Mouse (Mus musculus): ENCODE results near the gene Smyd3.

Smyd3 gene

DNA sequence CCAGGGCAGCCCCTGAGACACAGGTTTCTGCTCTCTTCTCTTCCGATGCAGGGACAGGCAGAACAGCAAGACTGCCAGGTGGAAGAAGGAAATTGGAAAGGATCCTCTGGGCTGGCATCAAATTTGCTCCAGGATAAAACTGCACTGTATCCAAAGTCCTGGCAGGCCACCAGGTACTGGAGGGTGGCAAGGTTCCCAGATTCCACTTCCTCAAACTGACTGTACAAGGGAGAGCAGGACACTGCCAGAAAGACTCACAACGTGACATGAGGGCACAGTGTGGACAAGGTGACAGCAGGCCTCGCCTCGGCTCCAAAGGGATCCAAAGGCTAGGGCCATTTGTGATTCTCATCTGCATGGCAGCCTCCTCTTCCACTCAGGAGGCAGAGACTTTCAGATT, 505.6 kb downstream of the Smyd3 start:
- peak; percentile 66 for DNase-seq (ENCODE audit: low spot score)

DNA sequence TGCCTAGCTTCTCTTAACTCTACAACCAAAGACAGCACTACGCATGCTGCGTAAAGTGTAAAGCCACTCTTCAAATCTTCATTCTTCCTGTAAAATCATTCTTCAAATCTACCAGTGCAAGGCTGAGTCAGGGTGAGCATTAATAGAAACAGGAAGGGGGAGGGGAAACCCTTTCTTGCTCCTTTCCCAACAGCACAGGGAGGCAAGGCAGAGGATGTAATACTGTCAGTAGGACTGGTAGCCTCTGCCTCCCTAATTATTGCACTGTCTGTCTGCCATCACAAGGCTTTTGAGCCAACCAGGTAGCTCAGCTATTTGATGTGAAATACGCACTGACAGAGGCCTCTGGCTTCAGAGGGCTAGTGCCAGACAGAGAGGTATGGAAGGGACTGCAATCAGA, 507.1 kb downstream of the Smyd3 start:
- DNase-seq (ENCODE audit: low spot score), result no peak

DNA sequence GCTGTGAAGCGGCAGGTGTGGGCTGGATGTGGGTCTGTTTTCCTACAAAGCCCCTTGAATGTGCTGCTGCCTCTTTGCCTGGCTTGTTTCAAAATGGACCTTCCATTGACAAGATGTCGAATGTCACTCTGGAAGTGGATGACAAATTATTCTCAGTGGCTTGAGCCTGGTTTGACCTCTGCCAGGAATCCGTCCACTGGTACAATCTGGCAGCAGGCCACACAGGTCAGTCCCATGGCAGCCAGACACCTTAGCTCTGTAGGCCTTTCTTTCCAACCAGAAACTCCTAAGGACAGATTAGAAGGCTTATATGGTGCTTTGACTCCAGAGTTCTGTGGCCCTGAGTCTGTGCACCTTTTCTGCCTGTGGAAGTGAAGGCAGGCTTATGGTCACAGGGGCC, 507.9 kb downstream of the Smyd3 start:
- no peak for DNase-seq (ENCODE audit: low spot score)

GRCm38 (mm10) chr1:179004133-179004866, 513.5 kb downstream of the Smyd3 start:
- DNase-seq (ENCODE audit: low spot score), result no peak

DNA sequence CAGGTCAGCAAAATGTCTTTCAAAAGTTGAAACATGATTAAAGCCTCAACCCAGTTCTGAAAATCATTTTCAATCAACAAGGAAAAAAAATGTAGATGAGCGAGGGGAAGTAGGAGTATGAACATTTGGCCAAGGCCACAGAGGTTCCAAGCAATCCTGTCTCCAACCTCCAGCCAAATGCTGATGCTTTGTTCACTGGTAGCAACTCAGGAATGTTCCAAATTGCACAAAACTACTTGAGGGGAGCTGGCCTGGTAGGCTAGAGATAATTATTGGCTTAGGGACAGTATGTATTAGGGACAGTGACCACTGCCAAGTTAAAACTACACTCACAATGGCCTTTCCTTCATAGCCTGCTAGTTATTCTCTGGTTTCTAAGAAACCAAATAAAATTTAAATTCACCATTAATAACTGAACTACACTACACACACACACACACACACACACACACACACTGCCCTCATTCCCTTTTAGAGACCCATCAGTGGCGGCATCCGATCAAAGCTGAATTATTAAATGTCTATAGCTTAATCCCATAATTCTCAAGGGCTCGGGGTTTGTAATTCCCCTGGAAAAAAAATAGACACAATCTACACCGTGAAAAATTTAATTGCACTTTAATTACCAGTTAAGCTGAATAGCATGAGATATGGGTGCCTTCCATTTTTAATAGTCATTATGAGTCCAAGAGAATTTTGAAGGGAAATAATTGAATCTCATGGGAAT, 514.3 kb downstream of the Smyd3 start:
- DNase-seq (ENCODE audit: low spot score), result no peak

DNA sequence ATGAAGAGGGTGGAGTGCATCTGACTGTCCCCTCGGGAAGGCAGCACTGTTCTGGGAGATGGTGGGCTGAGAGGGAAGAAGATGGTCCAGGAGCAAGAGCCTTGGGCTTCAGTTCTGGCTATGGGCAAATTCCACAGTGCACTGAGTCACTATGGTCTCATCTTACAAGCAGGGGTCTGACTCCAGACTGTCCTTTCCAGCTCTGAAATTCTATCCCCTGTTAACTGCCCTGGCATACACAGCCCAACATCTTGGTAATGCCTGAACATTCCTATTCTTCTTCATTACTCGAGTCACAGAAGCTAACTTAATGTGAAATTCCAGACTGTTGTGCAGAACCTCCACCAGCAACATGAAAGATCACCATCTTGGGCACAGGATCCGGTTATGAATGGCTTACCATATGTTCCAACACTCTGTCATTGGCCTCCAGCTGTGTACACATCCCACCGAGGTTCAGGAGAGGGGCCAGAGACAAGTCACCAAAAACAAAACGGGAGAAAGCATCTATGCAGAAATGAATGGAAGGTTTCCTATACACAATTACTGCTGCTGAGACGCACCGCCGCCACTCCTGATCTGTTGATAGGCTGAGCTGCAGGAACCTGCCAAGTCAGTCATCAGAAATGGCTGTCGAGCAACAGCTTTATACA, 517.8 kb downstream of the Smyd3 start:
- no peak for DNase-seq (ENCODE audit: low spot score)

- no peak for DNase-seq (ENCODE audit: low spot score)
Measured at GRCm38 (mm10) chr1:178997870-178998269, 520.0 kb downstream of the Smyd3 start.

GRCm38 (mm10) chr1:178994263-178994662, 523.6 kb downstream of the Smyd3 start:
- DNase-seq (ENCODE audit: low spot score), result no peak

GRCm38 (mm10) chr1:178992503-178992902, 525.3 kb downstream of the Smyd3 start:
- no peak for DNase-seq (ENCODE audit: low spot score)

DNA sequence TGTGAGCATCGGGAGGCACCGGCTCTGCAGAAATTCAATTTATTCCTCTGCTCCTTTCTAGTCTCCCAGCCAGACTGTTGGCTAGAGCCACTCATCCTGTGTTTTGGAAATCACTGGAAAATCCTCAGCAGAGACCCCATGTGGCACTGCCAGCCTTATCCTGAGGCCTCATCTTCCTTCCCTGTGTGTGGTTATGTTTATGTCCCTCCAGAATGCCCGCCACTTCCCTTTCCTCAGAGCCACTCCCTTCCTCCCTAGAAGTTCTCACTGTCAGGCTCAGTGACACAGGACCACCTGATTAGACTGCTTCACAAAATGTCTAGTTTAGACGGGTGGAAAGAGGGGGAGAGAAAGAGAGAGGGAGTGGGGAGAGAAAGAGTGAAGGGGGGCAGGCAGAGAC, 526.4 kb downstream of the Smyd3 start:
- DNase-seq (ENCODE audit: low spot score), result no peak

GRCm38 (mm10) chr1:178991045-178991444, 526.8 kb downstream of the Smyd3 start:
- DNase-seq (ENCODE audit: low spot score), result no peak

GRCm38 (mm10) chr1:178989485-178989884, 528.4 kb downstream of the Smyd3 start:
- DNase-seq (ENCODE audit: low spot score), result no peak

DNA sequence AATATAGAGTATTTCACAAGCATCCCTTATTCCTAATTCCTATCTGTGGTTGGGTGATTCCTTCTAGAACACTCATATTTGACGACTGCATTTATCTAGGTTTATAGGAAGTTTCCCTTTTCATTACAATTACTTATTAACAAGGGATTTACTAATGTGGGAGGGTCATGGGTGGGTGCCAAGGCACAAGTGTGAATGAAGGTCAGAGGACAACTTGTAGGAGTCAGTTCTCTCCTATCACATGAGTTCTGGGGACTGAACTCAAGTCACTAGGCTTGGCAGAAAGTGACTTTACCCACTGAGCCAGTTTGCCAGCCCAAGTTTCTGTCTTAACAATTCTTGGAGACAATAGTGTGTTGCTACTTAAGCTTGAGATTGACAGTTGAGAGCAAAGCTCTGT, 529.7 kb downstream of the Smyd3 start:
- DNase-seq (ENCODE audit: low spot score), result peak; percentile 6

GRCm38 (mm10) chr1:178981641-178982040, 536.2 kb downstream of the Smyd3 start:
- no peak for DNase-seq (ENCODE audit: low spot score)

DNA sequence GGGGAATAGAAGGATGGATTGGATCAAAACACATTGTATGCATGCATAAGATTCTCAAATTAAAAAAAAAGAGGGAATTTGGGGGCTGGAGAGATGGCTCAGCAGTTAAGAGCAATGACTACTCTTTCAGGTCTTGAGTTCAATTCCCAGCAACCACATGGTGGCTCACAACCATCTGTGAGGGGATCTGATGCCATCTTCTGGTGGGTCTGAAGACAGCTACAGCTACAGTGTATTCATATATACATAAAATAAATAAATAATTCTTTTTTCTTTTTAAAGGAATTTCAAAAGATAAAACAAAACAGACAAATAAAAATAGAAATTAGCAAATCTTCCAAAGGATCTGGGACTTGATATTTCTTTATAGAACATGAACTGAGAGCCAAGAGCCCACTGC, 537.7 kb downstream of the Smyd3 start:
- no peak for DNase-seq (ENCODE audit: low spot score)

- DNase-seq (ENCODE audit: low spot score), result no peak
Measured at GRCm38 (mm10) chr1:178978617-178979245, 539.1 kb downstream of the Smyd3 start.

GRCm38 (mm10) chr1:178972055-178972454, 545.8 kb downstream of the Smyd3 start:
- DNase-seq (ENCODE audit: low spot score), result no peak

DNA sequence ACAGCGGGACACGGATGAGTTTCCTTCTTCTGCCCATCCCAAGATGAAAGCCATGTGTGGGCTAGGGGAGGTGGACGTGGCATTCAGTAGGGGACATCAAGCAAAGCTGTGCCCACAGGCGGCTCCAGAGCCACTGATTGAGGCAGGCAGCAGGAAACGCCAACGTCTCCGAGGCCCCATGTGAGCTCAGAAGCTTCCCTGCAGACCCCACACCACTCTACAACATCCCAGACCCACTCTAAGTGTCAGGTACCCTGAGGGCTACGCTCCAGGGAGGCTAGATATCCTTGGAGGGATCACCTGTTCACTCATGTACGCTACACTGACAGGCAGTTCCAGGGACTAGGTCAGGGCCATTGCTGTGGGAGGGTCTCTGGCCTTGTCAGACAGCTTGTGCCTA, 556.2 kb downstream of the Smyd3 start:
- DNase-seq (ENCODE audit: low spot score), result no peak

DNA sequence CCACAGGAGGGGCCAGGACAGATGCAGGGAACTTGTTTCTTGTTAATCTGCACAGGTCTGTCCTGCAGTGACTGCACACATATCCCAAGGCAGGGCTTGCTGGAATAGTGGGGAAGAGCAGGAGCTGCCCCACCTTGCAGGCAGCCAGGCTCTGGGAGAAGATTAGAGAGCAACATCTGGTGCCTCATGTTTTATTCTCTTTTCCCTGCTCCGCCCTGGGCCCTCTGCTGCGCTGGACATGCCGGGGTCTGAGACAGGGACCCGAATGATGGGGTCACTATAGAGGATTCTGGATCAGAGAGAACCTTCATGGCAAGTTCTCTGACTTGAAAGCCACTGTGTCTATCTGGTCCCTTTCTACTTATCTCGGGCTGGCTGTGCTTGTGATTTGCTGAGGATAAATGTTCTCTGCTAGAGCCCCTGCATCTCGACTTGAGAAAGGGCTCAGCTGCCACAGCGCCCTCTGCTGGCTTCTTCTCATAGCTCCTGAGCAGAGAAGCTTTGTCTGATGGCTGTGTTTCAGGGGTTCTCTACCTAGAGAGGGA, 557.8 kb downstream of the Smyd3 start:
- peak; percentile 41 for DNase-seq (ENCODE audit: low spot score)

- no peak for DNase-seq (ENCODE audit: low spot score)
Measured at GRCm38 (mm10) chr1:178958641-178959040, 559.2 kb downstream of the Smyd3 start.

DNA sequence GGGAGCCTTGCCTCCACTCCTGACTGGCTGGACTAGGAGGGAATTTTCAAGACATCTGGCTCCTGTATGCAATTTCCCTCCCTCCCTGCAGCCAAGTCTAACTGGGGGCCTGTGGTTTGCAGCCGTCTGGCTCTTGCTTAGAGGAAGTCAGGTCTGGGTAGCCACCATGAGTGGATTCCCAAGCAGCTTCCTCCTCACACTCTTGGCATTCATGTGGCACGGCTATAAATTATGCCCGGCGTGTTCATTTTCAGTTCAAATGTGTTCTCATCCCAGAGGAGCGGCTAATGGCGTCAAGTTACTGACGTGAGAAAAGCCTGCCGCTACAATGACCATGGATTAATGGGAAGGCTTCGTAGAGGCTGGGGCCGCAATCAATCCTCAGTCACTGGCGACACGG, 564.9 kb downstream of the Smyd3 start:
- DNase-seq (ENCODE audit: low spot score), result no peak

DNA sequence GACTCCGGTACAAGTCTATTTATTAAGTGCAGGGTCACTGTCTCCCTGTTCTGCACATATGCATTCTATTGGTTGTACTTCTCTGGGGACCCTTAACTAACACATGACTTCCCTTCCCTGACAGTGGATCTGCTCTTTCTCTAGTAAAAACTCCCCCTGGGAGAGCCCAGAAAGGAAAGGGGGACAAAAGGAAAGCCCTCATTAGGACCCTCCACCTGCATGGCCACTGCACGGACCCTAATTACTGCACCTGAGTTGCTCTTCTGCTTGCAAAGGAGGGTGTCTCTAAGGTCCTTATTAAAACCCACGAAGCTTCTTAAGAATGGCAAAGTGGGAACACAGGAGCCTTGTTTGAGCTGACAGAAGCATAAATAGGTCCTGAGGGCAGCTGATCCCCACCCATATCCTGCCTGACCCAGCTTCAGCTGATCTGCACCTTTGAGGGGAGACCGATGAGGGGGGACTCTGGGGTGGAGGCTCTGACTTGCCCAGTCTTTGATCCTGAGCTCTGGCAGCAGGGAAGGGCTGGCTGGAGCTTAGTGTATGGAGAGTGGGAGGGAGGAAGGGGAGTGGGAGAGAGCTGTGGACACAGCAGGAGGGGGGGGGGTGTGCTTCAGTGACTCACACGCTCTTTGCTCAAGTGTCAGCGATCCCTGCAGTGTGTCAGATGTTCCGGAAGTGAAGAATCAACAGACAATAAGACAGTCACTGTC, 575.4 kb downstream of the Smyd3 start:
- DNase-seq (ENCODE audit: low spot score), result no peak

Data from adipocyte (in vitro differentiated cells).